Mouse (Mus musculus): ENCODE measurements around the gene Rhox10.
"Not testable (repeated sequence)": the region's sequence is repeated elsewhere in the genome, so short reads cannot be mapped to it uniquely, and the experiment has no call there.

Gene Rhox10

GRCm38 (mm10) chrX:38066175-38066574 is at the start of gene Rhox10:
TSS of gene Rhox10 (plus strand) at chrX:38066475.
- DNase-seq = no peak

GRCm38 (mm10) chrX:38018597-38018996 is 47.7 kb upstream of the Rhox10 start, which contains the start of gene Btg1-ps1:
TSS of gene Btg1-ps1 (minus strand) at chrX:38018815.
- not testable (repeated sequence) for DNase-seq

- no peak for DNase-seq
Observed at GRCm38 (mm10) chrX:38033841-38034240, 32.4 kb upstream of the Rhox10 start.

GRCm38 (mm10) chrX:38039666-38040065 is 26.6 kb upstream of the Rhox10 start:
- no peak for DNase-seq

GRCm38 (mm10) chrX:38043014-38043413 is 23.3 kb upstream of the Rhox10 start, which contains the start of gene Btg1-ps2:
TSS of gene Btg1-ps2 (minus strand) at chrX:38043114.
- not testable (repeated sequence) for DNase-seq

GRCm38 (mm10) chrX:38061544-38061943 is 4.7 kb upstream of the Rhox10 start:
- DNase-seq = peak in 1 of 2 experiments; percentile 37

- peak; percentile 30 to 76 for DNase-seq
Observed at GRCm38 (mm10) chrX:38084226-38084625, 18.0 kb downstream of the Rhox10 start.

- no peak for DNase-seq
Observed at GRCm38 (mm10) chrX:38085041-38085440, 18.8 kb downstream of the Rhox10 start, which contains the start of gene Rhox11. TSS of gene Rhox11 (minus strand) at chrX:38085141.

- no peak for DNase-seq
Observed at GRCm38 (mm10) chrX:38110807-38111206, 44.5 kb downstream of the Rhox10 start, which contains the start of gene Rhox12. TSS of gene Rhox12 (minus strand) at chrX:38110907.

GRCm38 (mm10) chrX:38120982-38121381 is 54.7 kb downstream of the Rhox10 start, which contains the start of gene Rhox13:
TSS of gene Rhox13 (plus strand) at chrX:38121219.
- DNase-seq = no peak

All from kidney, postnatal 36 days (tissue).